Mouse (Mus musculus): ENCODE results near the gene Popdc3. TPM values are rescaled to one million over a fixed set of nuclear protein-coding genes. Genes with fewer than 3 reads are reported as not detected.

Gene Popdc3
- polyA plus RNA-seq, 1 experiment, result not detected

Other genes starting within 250 kb of the Popdc3 start
- gene Prep, start 110.9 kb upstream of the Popdc3 start, polyA plus RNA-seq (2012; ENCODE audit: insufficient read depth, insufficient read length, missing spikeins), result 3.6 and 4.0 TPM in 2 replicates
- gene Bves, start 157.7 kb downstream of the Popdc3 start, polyA plus RNA-seq (2012; ENCODE audit: insufficient read depth, insufficient read length, missing spikeins), result 0.55 and 0.88 TPM in 2 replicates

Measured in brown adipose tissue, adult 24 weeks (tissue).